Mouse (Mus musculus): ENCODE measurements around the gene Fam19a1. TPM values are rescaled to one million over a fixed set of nuclear protein-coding genes. Genes with fewer than 3 reads are reported as not detected.
A peak's percentile ranks its signal among the peaks of the same experiment; 100 is the strongest.

Gene Fam19a1
- polyA plus RNA-seq, 2 experiments, result 0.89 to 3.4 TPM

- H3K4me2 ChIP-seq (replicated peaks; ENCODE audit: low read depth, low read length, severe bottlenecking), result no peak overlapping the region
- no peak for ATAC-seq (ENCODE audit: low FRiP score, low read depth)
- no peaks in the 10 kb centered on the region for H3K9me3 ChIP-seq (ENCODE audit: control insufficient read depth, low read length)
- WGBS, result 68% methylated on average over 2 of the region's 2 CpGs
- no peaks in the 10 kb centered on the region for H3K36me3 ChIP-seq (ENCODE audit: control insufficient read depth, insufficient read depth, low read length)
- no peak overlapping the region for H3K9ac ChIP-seq (ENCODE audit: low read depth, low read length, severe bottlenecking)
- no peaks in the 10 kb centered on the region for H3K27me3 ChIP-seq (ENCODE audit: control insufficient read depth, insufficient read depth, low read length)
- peak; percentile 31 for DNase-seq (ENCODE audit: low spot score)
- H3K4me1 ChIP-seq (ENCODE audit: control insufficient read depth, insufficient read depth, low read length), result no peaks in the 10 kb centered on the region; the same call in 1 of the 2 replicates
- no peak overlapping the region for H3K4me3 ChIP-seq (replicated peaks; ENCODE audit: low read length)
- H3K27ac ChIP-seq (replicated peaks; ENCODE audit: low read depth, low read length), result no peak overlapping the region
- no peak for TF ChIP-seq POLR2A (IDR thresholded peaks at IDR 0.05; ENCODE audit: borderline replicate concordance, extremely low read depth, insufficient read depth, insufficient read length)
These were observed 428.6 kb downstream of the Fam19a1 start for GRCm38 (mm10) chr6:96541600-96541999.

- ATAC-seq (ENCODE audit: low FRiP score, low read depth) (no peak), DNase-seq (ENCODE audit: low spot score) (no peak)
- no peak overlapping the region for H3K27ac ChIP-seq (replicated peaks; ENCODE audit: low read depth, low read length)
- no peak overlapping the region for H3K9ac ChIP-seq (ENCODE audit: low read depth, low read length, severe bottlenecking)
- H3K4me3 ChIP-seq (replicated peaks; ENCODE audit: low read length), result no peak overlapping the region
- H3K9me3 ChIP-seq (ENCODE audit: control insufficient read depth, low read length), result no peaks in the 10 kb centered on the region
- 20% methylated on average over 3 of the region's 3 CpGs for WGBS
- TF ChIP-seq POLR2A (IDR thresholded peaks at IDR 0.05; ENCODE audit: borderline replicate concordance, extremely low read depth, insufficient read depth, insufficient read length), result no peak
- H3K4me1 ChIP-seq (ENCODE audit: control insufficient read depth, insufficient read depth, low read length), result no peaks in the 10 kb centered on the region; the same call in 1 of the 2 replicates
- H3K27me3 ChIP-seq (ENCODE audit: control insufficient read depth, insufficient read depth, low read length), result no peaks in the 10 kb centered on the region
- H3K4me2 ChIP-seq (replicated peaks; ENCODE audit: low read depth, low read length, severe bottlenecking), result no peak overlapping the region
- no peaks in the 10 kb centered on the region for H3K36me3 ChIP-seq (ENCODE audit: control insufficient read depth, insufficient read depth, low read length)
These were observed 431.9 kb downstream of the Fam19a1 start for GRCm38 (mm10) chr6:96544832-96545231.

GRCm38 (mm10) chr6:96550431-96550830 is 437.5 kb downstream of the Fam19a1 start:
- ATAC-seq (ENCODE audit: low FRiP score, low read depth), result no peak
- Histone ChIP-seq H3K27me3 (ENCODE audit: control insufficient read depth, insufficient read depth, low read length) (no peaks in the 10 kb centered on the region), H3K9ac (ENCODE audit: low read depth, low read length, severe bottlenecking) (no peak overlapping the region), H3K36me3 (ENCODE audit: control insufficient read depth, insufficient read depth, low read length) (no peaks in the 10 kb centered on the region), H3K4me2 (replicated peaks; ENCODE audit: low read depth, low read length, severe bottlenecking) (no peak overlapping the region), H3K4me1 (ENCODE audit: control insufficient read depth, insufficient read depth, low read length) (no peaks in the 10 kb centered on the region), H3K9me3 (ENCODE audit: control insufficient read depth, low read length) (no peaks in the 10 kb centered on the region), H3K4me3 (replicated peaks; ENCODE audit: low read length) (no peak overlapping the region), H3K27ac (replicated peaks; ENCODE audit: low read depth, low read length) (no peak overlapping the region)
- TF ChIP-seq POLR2A (IDR thresholded peaks at IDR 0.05; ENCODE audit: borderline replicate concordance, extremely low read depth, insufficient read depth, insufficient read length), result no peak
- WGBS, result 86% methylated on average over 4 of the region's 4 CpGs
- no peak for DNase-seq (ENCODE audit: low spot score)

- Histone ChIP-seq H3K4me2 (replicated peaks; ENCODE audit: low read depth, low read length, severe bottlenecking) (no peak overlapping the region), H3K27me3 (ENCODE audit: control insufficient read depth, insufficient read depth, low read length) (no peaks in the 10 kb centered on the region), H3K27ac (replicated peaks; ENCODE audit: low read depth, low read length) (no peak overlapping the region), H3K4me3 (replicated peaks; ENCODE audit: low read length) (no peak overlapping the region), H3K9ac (ENCODE audit: low read depth, low read length, severe bottlenecking) (no peak overlapping the region), H3K9me3 (ENCODE audit: control insufficient read depth, low read length) (no peaks in the 10 kb centered on the region), H3K4me1 (ENCODE audit: control insufficient read depth, insufficient read depth, low read length) (peaks cover 7% of the 10 kb centered on the region; the same call in 1 of the 2 replicates), H3K36me3 (ENCODE audit: control insufficient read depth, insufficient read depth, low read length) (no peaks in the 10 kb centered on the region)
- WGBS, result 77% methylated on average over 5 of the region's 5 CpGs
- DNase-seq (ENCODE audit: low spot score), result no peak
- no peak for TF ChIP-seq POLR2A (IDR thresholded peaks at IDR 0.05; ENCODE audit: borderline replicate concordance, extremely low read depth, insufficient read depth, insufficient read length)
- ATAC-seq (ENCODE audit: low FRiP score, low read depth), result no peak
These were observed 465.7 kb downstream of the Fam19a1 start for GRCm38 (mm10) chr6:96578649-96579048.

- H3K9ac ChIP-seq (ENCODE audit: low read depth, low read length, severe bottlenecking), result no peak overlapping the region
- 11% methylated on average over 4 of the region's 4 CpGs for WGBS
- DNase-seq (ENCODE audit: low spot score), result peak; percentile 22
- no peak overlapping the region for H3K4me2 ChIP-seq (replicated peaks; ENCODE audit: low read depth, low read length, severe bottlenecking)
- H3K36me3 ChIP-seq (ENCODE audit: control insufficient read depth, insufficient read depth, low read length), result no peaks in the 10 kb centered on the region
- 0 out of 2 replicates have a peak, but pooled peaks have one; percentile 50 for ATAC-seq (ENCODE audit: low FRiP score, low read depth)
- H3K4me1 ChIP-seq (ENCODE audit: control insufficient read depth, insufficient read depth, low read length), result peaks cover 7% of the 10 kb centered on the region; the same call in 1 of the 2 replicates
- no peaks in the 10 kb centered on the region for H3K27me3 ChIP-seq (ENCODE audit: control insufficient read depth, insufficient read depth, low read length)
- no peak for TF ChIP-seq POLR2A (IDR thresholded peaks at IDR 0.05; ENCODE audit: borderline replicate concordance, extremely low read depth, insufficient read depth, insufficient read length)
- H3K27ac ChIP-seq (replicated peaks; ENCODE audit: low read depth, low read length), result no peak overlapping the region
- H3K4me3 ChIP-seq (replicated peaks; ENCODE audit: low read length), result no peak overlapping the region
- no peaks in the 10 kb centered on the region for H3K9me3 ChIP-seq (ENCODE audit: control insufficient read depth, low read length)
These were observed 467.8 kb downstream of the Fam19a1 start for GRCm38 (mm10) chr6:96580726-96581125.

- H3K27me3 ChIP-seq (ENCODE audit: control insufficient read depth, insufficient read depth, low read length), result no peaks in the 10 kb centered on the region
- 34% methylated on average over 3 of the region's 3 CpGs for WGBS
- no peaks in the 10 kb centered on the region for H3K9me3 ChIP-seq (ENCODE audit: control insufficient read depth, low read length)
- H3K4me2 ChIP-seq (replicated peaks; ENCODE audit: low read depth, low read length, severe bottlenecking), result no peak overlapping the region
- H3K27ac ChIP-seq (replicated peaks; ENCODE audit: low read depth, low read length), result no peak overlapping the region
- peaks cover 7% of the 10 kb centered on the region; the same call in 1 of the 2 replicates for H3K4me1 ChIP-seq (ENCODE audit: control insufficient read depth, insufficient read depth, low read length)
- no peak overlapping the region for H3K4me3 ChIP-seq (replicated peaks; ENCODE audit: low read length)
- H3K9ac ChIP-seq (ENCODE audit: low read depth, low read length, severe bottlenecking), result no peak overlapping the region
- DNase-seq (ENCODE audit: low spot score) (no peak), ATAC-seq (ENCODE audit: low FRiP score, low read depth) (no peak)
- no peak for TF ChIP-seq POLR2A (IDR thresholded peaks at IDR 0.05; ENCODE audit: borderline replicate concordance, extremely low read depth, insufficient read depth, insufficient read length)
- H3K36me3 ChIP-seq (ENCODE audit: control insufficient read depth, insufficient read depth, low read length), result no peaks in the 10 kb centered on the region
These were observed 468.2 kb downstream of the Fam19a1 start for GRCm38 (mm10) chr6:96581187-96581586.
